Mouse (Mus musculus): ENCODE measurements around the gene Ei24. TPM values are rescaled to one million over a fixed set of nuclear protein-coding genes. Genes with fewer than 3 reads are reported as not detected.
A peak's percentile ranks its signal among the peaks of the same experiment; 100 is the strongest.

Gene Ei24
- polyA plus RNA-seq, 1 experiment = 57.5 TPM

DNA sequence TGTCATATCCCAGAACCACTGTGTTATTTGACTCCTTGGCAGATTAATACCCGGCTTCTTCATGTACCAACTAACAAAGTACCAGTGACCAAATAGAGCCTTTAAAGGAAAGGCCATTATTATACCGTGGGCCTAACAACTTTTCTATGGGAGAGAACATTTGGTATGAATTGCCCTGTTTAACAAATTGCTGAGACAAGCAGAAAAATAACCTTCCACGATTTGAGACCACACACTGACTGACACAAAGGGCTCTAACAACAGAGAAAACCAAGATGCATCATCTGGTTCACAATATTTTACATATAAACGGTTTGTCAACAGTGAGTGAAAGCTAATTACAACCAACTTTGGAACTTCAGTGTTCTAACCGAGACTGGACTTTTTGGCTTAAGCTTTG, 969 bp downstream of the Ei24 start:
- peaks cover 3% of the 10 kb centered on the region for H3K36me3 ChIP-seq (ENCODE audit: control insufficient read depth, insufficient read depth)
- no peaks in the 10 kb centered on the region for H3K27me3 ChIP-seq (ENCODE audit: control insufficient read depth, insufficient read depth, insufficient read length)
- H3ac ChIP-seq (ENCODE audit: control insufficient read depth, insufficient read length) = peak overlapping the region; percentile 85
- H3K4me2 ChIP-seq (ENCODE audit: low read depth) = peak overlapping the region; percentile 93
- peaks cover 33% of the 10 kb centered on the region for H3K79me2 ChIP-seq (ENCODE audit: control insufficient read depth, insufficient read depth)
- no peak for TF ChIP-seq E2F4 (IDR thresholded peaks at IDR 0.05; ENCODE audit: insufficient read depth)
- TF ChIP-seq REST (IDR thresholded peaks at IDR 0.05; ENCODE audit: insufficient read depth, insufficient read length) = no peak
- TF ChIP-seq TCF3 (IDR thresholded peaks at IDR 0.05; ENCODE audit: insufficient read length, low read depth) = no peak
- TF ChIP-seq SRF (IDR thresholded peaks at IDR 0.05; ENCODE audit: control insufficient read depth, insufficient read length, low read depth) = no peak
- TF ChIP-seq USF1 (IDR thresholded peaks at IDR 0.05; ENCODE audit: low read depth) = no peak
- no peak for TF ChIP-seq POLR2A (IDR thresholded peaks at IDR 0.05; ENCODE audit: insufficient read length, low read depth)
- no peak for TF ChIP-seq MYOD1 (IDR thresholded peaks at IDR 0.05; ENCODE audit: control insufficient read depth in 1 of 3, insufficient read length in 2 of 3, low read depth in 2 of 3)
- TF ChIP-seq CEBPB (IDR thresholded peaks at IDR 0.05; ENCODE audit: insufficient read depth, poor library complexity, severe bottlenecking) = no peak
- no peak for TF ChIP-seq MYOG (IDR thresholded peaks at IDR 0.05; ENCODE audit: control insufficient read depth in 1 of 3, insufficient read depth in 1 of 3, insufficient read length in 2 of 3, low read depth in 2 of 3)
- no peak for TF ChIP-seq POLR2AphosphoS2 (IDR thresholded peaks at IDR 0.05; ENCODE audit: insufficient read length, low read depth)
- no peak for TF ChIP-seq MAX (IDR thresholded peaks at IDR 0.05; ENCODE audit: low read depth)
- TF ChIP-seq TCF12 (IDR thresholded peaks at IDR 0.05; ENCODE audit: insufficient read depth, poor library complexity, severe bottlenecking) = no peak
- H3K4me3 ChIP-seq = peak overlapping the region; percentile 58

DNA sequence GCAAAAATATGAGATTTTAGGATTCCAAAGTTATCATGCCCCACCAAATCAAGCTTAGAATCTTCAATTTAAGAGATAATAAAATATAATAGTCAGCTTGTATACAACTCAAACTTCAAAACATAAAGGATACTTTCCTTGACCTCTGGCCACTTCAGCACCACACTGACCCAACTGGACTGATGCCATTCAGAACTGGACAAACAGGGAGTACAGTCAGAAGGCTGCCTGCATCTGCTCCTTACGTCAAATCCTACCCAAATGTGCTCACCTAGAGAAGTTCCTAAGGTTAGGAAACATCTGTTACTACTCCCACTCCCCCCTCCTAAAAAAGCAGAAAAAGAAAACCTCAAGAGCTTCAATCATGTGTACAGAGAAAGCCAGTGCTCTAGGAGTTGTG, 1.6 kb downstream of the Ei24 start:
- H3K4me2 ChIP-seq (ENCODE audit: low read depth) = peak overlapping the region; percentile 93
- TF ChIP-seq POLR2A (IDR thresholded peaks at IDR 0.05; ENCODE audit: insufficient read length, low read depth) (no peak), POLR2AphosphoS2 (IDR thresholded peaks at IDR 0.05; ENCODE audit: insufficient read length, low read depth) (no peak), MAX (IDR thresholded peaks at IDR 0.05; ENCODE audit: low read depth) (no peak), MYOG (IDR thresholded peaks at IDR 0.05; ENCODE audit: control insufficient read depth in 1 of 3, insufficient read depth in 1 of 3, insufficient read length in 2 of 3, low read depth in 2 of 3) (no peak), TCF3 (IDR thresholded peaks at IDR 0.05; ENCODE audit: insufficient read length, low read depth) (no peak), USF1 (IDR thresholded peaks at IDR 0.05; ENCODE audit: low read depth) (no peak), SRF (IDR thresholded peaks at IDR 0.05; ENCODE audit: control insufficient read depth, insufficient read length, low read depth) (no peak), MYOD1 (IDR thresholded peaks at IDR 0.05; ENCODE audit: control insufficient read depth in 1 of 3, insufficient read length in 2 of 3, low read depth in 2 of 3) (no peak), CEBPB (IDR thresholded peaks at IDR 0.05; ENCODE audit: insufficient read depth, poor library complexity, severe bottlenecking) (no peak), E2F4 (IDR thresholded peaks at IDR 0.05; ENCODE audit: insufficient read depth) (no peak)

DNA sequence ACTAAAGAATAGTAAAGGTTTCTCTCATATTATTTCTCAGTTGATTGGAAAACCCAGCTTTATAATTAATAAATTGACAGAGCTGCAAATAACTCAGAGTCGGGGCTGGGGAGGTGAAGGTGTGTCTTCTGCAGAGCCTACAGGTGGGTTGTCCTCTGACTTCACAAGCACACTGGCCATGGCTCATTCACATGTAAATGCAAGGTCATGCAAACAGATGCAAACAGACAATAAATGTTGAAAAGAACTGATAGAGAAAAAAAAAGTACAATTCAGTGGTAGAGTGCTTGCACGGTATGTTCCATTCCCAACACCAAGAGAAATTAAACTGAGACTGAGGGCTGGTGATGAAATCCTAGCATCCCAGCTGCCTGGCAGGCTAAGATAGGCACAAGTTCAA, 2.7 kb downstream of the Ei24 start:
- H3ac ChIP-seq (ENCODE audit: control insufficient read depth, insufficient read length) = no peak overlapping the region
- TF ChIP-seq E2F4 (IDR thresholded peaks at IDR 0.05; ENCODE audit: insufficient read depth) (no peak), POLR2AphosphoS2 (IDR thresholded peaks at IDR 0.05; ENCODE audit: insufficient read length, low read depth) (no peak), SRF (IDR thresholded peaks at IDR 0.05; ENCODE audit: control insufficient read depth, insufficient read length, low read depth) (no peak), MYOG (IDR thresholded peaks at IDR 0.05; ENCODE audit: control insufficient read depth in 1 of 3, insufficient read depth in 1 of 3, insufficient read length in 2 of 3, low read depth in 2 of 3) (no peak), TCF12 (IDR thresholded peaks at IDR 0.05; ENCODE audit: insufficient read depth, poor library complexity, severe bottlenecking) (no peak), TCF3 (IDR thresholded peaks at IDR 0.05; ENCODE audit: insufficient read length, low read depth) (no peak), USF1 (IDR thresholded peaks at IDR 0.05; ENCODE audit: low read depth) (no peak), MAX (IDR thresholded peaks at IDR 0.05; ENCODE audit: low read depth) (no peak), POLR2A (IDR thresholded peaks at IDR 0.05; ENCODE audit: insufficient read length, low read depth) (no peak)

More for the DNA sequence above, 1.6 kb downstream of the Ei24 start:
- Histone ChIP-seq H3ac (ENCODE audit: control insufficient read depth, insufficient read length) (no peak overlapping the region), H3K36me3 (ENCODE audit: control insufficient read depth, insufficient read depth) (peaks cover 9% of the 10 kb centered on the region), H3K4me3 (peak overlapping the region; percentile 58), H3K27me3 (ENCODE audit: control insufficient read depth, insufficient read depth, insufficient read length) (no peaks in the 10 kb centered on the region), H3K79me2 (ENCODE audit: control insufficient read depth, insufficient read depth) (peaks cover 33% of the 10 kb centered on the region)

DNA sequence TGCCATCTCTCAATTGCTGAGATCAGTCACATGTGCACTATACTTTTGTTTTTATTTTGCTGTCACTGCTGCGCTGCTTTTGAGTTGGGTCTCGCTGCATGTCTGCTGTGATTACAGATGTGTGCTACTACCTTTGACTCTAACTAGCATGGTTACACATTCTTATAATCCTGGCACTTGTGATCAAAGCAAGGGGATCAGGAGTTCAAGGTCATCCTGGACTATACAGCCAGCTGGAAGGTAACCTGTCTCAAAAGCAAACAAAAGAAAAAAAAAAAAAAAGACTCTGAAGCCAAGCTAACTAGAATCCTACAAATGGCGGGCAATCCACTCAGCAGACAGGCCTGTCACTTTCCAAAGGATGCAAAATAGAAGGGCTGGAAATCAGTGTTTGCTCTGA, 5.0 kb downstream of the Ei24 start:
- TF ChIP-seq MAX (IDR thresholded peaks at IDR 0.05; ENCODE audit: low read depth) = no peak
- no peak for TF ChIP-seq REST (IDR thresholded peaks at IDR 0.05; ENCODE audit: insufficient read depth, insufficient read length)
- TF ChIP-seq POLR2AphosphoS2 (IDR thresholded peaks at IDR 0.05; ENCODE audit: insufficient read length, low read depth) = no peak
- H3K27me3 ChIP-seq (ENCODE audit: control insufficient read depth, insufficient read depth, insufficient read length) = no peaks in the 10 kb centered on the region
- H3K79me2 ChIP-seq (ENCODE audit: control insufficient read depth, insufficient read depth) = peaks cover 33% of the 10 kb centered on the region
- H3K4me3 ChIP-seq = no peak overlapping the region
- H3K36me3 ChIP-seq (ENCODE audit: control insufficient read depth, insufficient read depth) = peaks cover 24% of the 10 kb centered on the region
- no peak overlapping the region for H3K4me2 ChIP-seq (ENCODE audit: low read depth)
- H3ac ChIP-seq (ENCODE audit: control insufficient read depth, insufficient read length) = no peak overlapping the region

More for the DNA sequence above, 2.7 kb downstream of the Ei24 start:
- Histone ChIP-seq H3K79me2 (ENCODE audit: control insufficient read depth, insufficient read depth) (peaks cover 33% of the 10 kb centered on the region), H3K4me3 (no peak overlapping the region), H3K4me2 (ENCODE audit: low read depth) (no peak overlapping the region), H3K36me3 (ENCODE audit: control insufficient read depth, insufficient read depth) (peaks cover 12% of the 10 kb centered on the region), H3K27me3 (ENCODE audit: control insufficient read depth, insufficient read depth, insufficient read length) (no peaks in the 10 kb centered on the region)

DNA sequence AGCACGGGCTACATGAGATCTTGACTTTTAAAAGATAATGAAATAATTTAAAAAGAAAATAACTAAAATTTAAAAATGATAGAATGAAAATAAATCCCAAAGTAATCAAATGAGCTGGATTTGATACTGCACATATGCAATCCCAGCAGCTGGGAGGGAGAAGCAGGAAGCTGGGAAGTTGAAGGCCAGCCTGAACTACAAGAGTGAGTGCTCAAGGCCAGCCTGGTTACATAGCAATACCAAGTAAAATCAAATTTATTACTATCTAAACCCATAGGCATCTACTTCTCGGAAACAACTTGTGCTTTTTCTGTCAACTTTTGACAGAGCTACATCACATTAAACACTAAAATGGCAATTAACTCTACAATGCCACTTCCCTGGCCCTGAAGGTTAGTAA, 13.3 kb downstream of the Ei24 start:
- no peak overlapping the region for H3K4me2 ChIP-seq (ENCODE audit: low read depth)
- H3K79me2 ChIP-seq (ENCODE audit: control insufficient read depth, insufficient read depth) = no peaks in the 10 kb centered on the region
- no peak for TF ChIP-seq TCF12 (IDR thresholded peaks at IDR 0.05; ENCODE audit: insufficient read depth, poor library complexity, severe bottlenecking)
- no peak for TF ChIP-seq POLR2A (IDR thresholded peaks at IDR 0.05; ENCODE audit: insufficient read length, low read depth)
- no peak for TF ChIP-seq TCF3 (IDR thresholded peaks at IDR 0.05; ENCODE audit: insufficient read length, low read depth)
- TF ChIP-seq CEBPB (IDR thresholded peaks at IDR 0.05; ENCODE audit: insufficient read depth, poor library complexity, severe bottlenecking) = no peak
- TF ChIP-seq SRF (IDR thresholded peaks at IDR 0.05; ENCODE audit: control insufficient read depth, insufficient read length, low read depth) = no peak
- TF ChIP-seq USF1 (IDR thresholded peaks at IDR 0.05; ENCODE audit: low read depth) = no peak
- no peak for TF ChIP-seq MAX (IDR thresholded peaks at IDR 0.05; ENCODE audit: low read depth)
- no peak for TF ChIP-seq E2F4 (IDR thresholded peaks at IDR 0.05; ENCODE audit: insufficient read depth)
- H3ac ChIP-seq (ENCODE audit: control insufficient read depth, insufficient read length) = no peak overlapping the region
- H3K4me3 ChIP-seq = no peak overlapping the region
- no peaks in the 10 kb centered on the region for H3K27me3 ChIP-seq (ENCODE audit: control insufficient read depth, insufficient read depth, insufficient read length)
- peaks cover 30% of the 10 kb centered on the region for H3K36me3 ChIP-seq (ENCODE audit: control insufficient read depth, insufficient read depth)
